Mouse (Mus musculus): ENCODE results near the gene BC067074. TPM values are rescaled to one million over a fixed set of nuclear protein-coding genes. Genes with fewer than 3 reads are reported as not detected.

Gene BC067074
- total and polyA plus RNA-seq, 3 experiments: not detected

GRCm38 (mm10) chr13:113393386-113393785 lies 100.4 kb downstream of the BC067074 start:
- TF ChIP-seq HCFC1 (IDR thresholded peaks at IDR 0.05; ENCODE audit: low read depth, low read length) (no peak), RAD21 (IDR thresholded peaks at IDR 0.05; ENCODE audit: low read depth, low read length) (no peak)

GRCm38 (mm10) chr13:113394591-113394990 lies 101.6 kb downstream of the BC067074 start:
- no peaks in the 10 kb centered on the region for H3K79me2 ChIP-seq (ENCODE audit: control insufficient read depth, insufficient read depth, low read length, poor library complexity)
- TF ChIP-seq MEF2A (IDR thresholded peaks at IDR 0.05; ENCODE audit: extremely low read depth, insufficient replicate concordance, low read depth, low read length, poor library complexity, severe bottlenecking) (no peak), RCOR1 (IDR thresholded peaks at IDR 0.05; ENCODE audit: low read depth, low read length) (no peak), ZNF384 (IDR thresholded peaks at IDR 0.05; ENCODE audit: low read depth, low read length) (no peak), NRF1 (IDR thresholded peaks at IDR 0.05; ENCODE audit: insufficient read depth, low read depth, low read length, poor library complexity, severe bottlenecking) (no peak), GATA1 (IDR thresholded peaks at IDR 0.05; ENCODE audit: low read depth, low read length) (no peak), MAFK (IDR thresholded peaks at IDR 0.05; ENCODE audit: borderline replicate concordance, low read depth, low read length) (no peak), ELF1 (IDR thresholded peaks at IDR 0.05; ENCODE audit: low read depth, low read length) (no peak), TCF12 (IDR thresholded peaks at IDR 0.05; ENCODE audit: low read depth, low read length) (no peak), MYB (IDR thresholded peaks at IDR 0.05; ENCODE audit: low read depth, low read length) (no peak), HCFC1 (IDR thresholded peaks at IDR 0.05; ENCODE audit: low read depth, low read length) (no peak), UBTF (IDR thresholded peaks at IDR 0.05; ENCODE audit: borderline replicate concordance, insufficient read depth, low read depth, low read length) (no peak), MAX (IDR thresholded peaks at IDR 0.05; ENCODE audit: low read length) (no peak), JUND (IDR thresholded peaks at IDR 0.05; ENCODE audit: low read depth, low read length) (no peak), CTCF (IDR thresholded peaks at IDR 0.05 in 2 of 3, conservative IDR thresholded peaks at IDR 0.05 in 1 of 3; ENCODE audit: control insufficient read depth in 1 of 3, insufficient read depth in 1 of 3, low read depth in 2 of 3, low read length in 3 of 3, poor library complexity in 1 of 3, severe bottlenecking in 1 of 3) (no peak), EP300 (IDR thresholded peaks at IDR 0.05; ENCODE audit: low read depth in 1 of 2, low read length in 2 of 2) (no peak), POLR2AphosphoS2 (IDR thresholded peaks at IDR 0.05; ENCODE audit: low read length) (no peak), CHD2 (IDR thresholded peaks at IDR 0.05; ENCODE audit: low read length) (no peak), TAL1 (IDR thresholded peaks at IDR 0.05; ENCODE audit: low read length) (no peak)
- no peak overlapping the region for H3K4me3 ChIP-seq (ENCODE audit: control insufficient read depth in 1 of 2, insufficient read depth in 1 of 2, low read depth in 2 of 2, low read length in 2 of 2)
- no peak for DNase-seq (ENCODE audit: low read depth, low spot score)
- H3K9me3 ChIP-seq (replicated peaks; ENCODE audit: insufficient read depth, low read length): no peaks in the 10 kb centered on the region
- H3K9ac ChIP-seq (ENCODE audit: control insufficient read depth, low read depth, low read length, poor library complexity, severe bottlenecking): no peak overlapping the region
- no peaks in the 10 kb centered on the region for H3K36me3 ChIP-seq (ENCODE audit: control insufficient read depth in 1 of 2, insufficient read depth in 2 of 2, low read length in 2 of 2)
- H3K27me3 ChIP-seq (ENCODE audit: control insufficient read depth in 1 of 2, insufficient read depth in 2 of 2, low read length in 2 of 2): no peaks in the 10 kb centered on the region
- H3K4me1 ChIP-seq (ENCODE audit: control insufficient read depth in 1 of 2, insufficient read depth in 2 of 2, low read length in 2 of 2): no peaks in the 10 kb centered on the region
- no peak overlapping the region for H3K27ac ChIP-seq (ENCODE audit: control insufficient read depth, low read depth, low read length)

More at GRCm38 (mm10) chr13:113393386-113393785, 100.4 kb downstream of the BC067074 start:
- Histone ChIP-seq H3K9ac (ENCODE audit: control insufficient read depth, low read depth, low read length, poor library complexity, severe bottlenecking) (no peak overlapping the region), H3K9me3 (replicated peaks; ENCODE audit: insufficient read depth, low read length) (no peaks in the 10 kb centered on the region), H3K36me3 (ENCODE audit: control insufficient read depth in 1 of 2, insufficient read depth in 2 of 2, low read length in 2 of 2) (no peaks in the 10 kb centered on the region), H3K27ac (ENCODE audit: control insufficient read depth, low read depth, low read length) (no peak overlapping the region), H3K27me3 (ENCODE audit: control insufficient read depth in 1 of 2, insufficient read depth in 2 of 2, low read length in 2 of 2) (no peaks in the 10 kb centered on the region), H3K4me3 (ENCODE audit: control insufficient read depth in 1 of 2, insufficient read depth in 1 of 2, low read depth in 2 of 2, low read length in 2 of 2) (no peak overlapping the region), H3K4me1 (ENCODE audit: control insufficient read depth in 1 of 2, insufficient read depth in 2 of 2, low read length in 2 of 2) (no peaks in the 10 kb centered on the region), H3K79me2 (ENCODE audit: control insufficient read depth, insufficient read depth, low read length, poor library complexity) (no peaks in the 10 kb centered on the region)
- no peak for DNase-seq (ENCODE audit: low read depth, low spot score)
